Mouse (Mus musculus) forebrain, embryonic 16.5 days (tissue): ENCODE data around the gene Cfap36. TPM values are rescaled to one million over a fixed set of nuclear protein-coding genes. Genes with fewer than 3 reads are reported as not detected.

Source experiments
- ATAC-seq: fragments of 200-750 bp; cut with Nextera tagmentation; 2 replicates; pipeline ENCODE4 v1.8.0; 2017; ENCODE audit warnings: mild to moderate bottlenecking, moderate library complexity
- H3K27ac ChIP-seq: fragments of 300-500 bp; sonication (generic); 2 replicates; pipeline ENCODE4 v1.5.1; 2014; ENCODE audit warnings: low read length, control low read depth
- H3K27me3 ChIP-seq: fragments of 300-500 bp; sonication (generic); replicated peaks from 2 replicates; pipeline ENCODE4 v1.6.1; 2014; ENCODE audit warnings: low read length; ENCODE audit not compliant: control insufficient read depth, insufficient read depth
- H3K36me3 ChIP-seq: fragments of 300-500 bp; sonication (generic); 2 replicates; pipeline ENCODE4 v1.6.1; 2014; ENCODE audit not compliant: control insufficient read depth, insufficient read depth
- H3K4me1 ChIP-seq: fragments of 300-500 bp; sonication (generic); replicated peaks from 2 replicates; pipeline ENCODE4 v1.6.1; 2014; ENCODE audit warnings: low read length; ENCODE audit not compliant: control insufficient read depth, insufficient read depth
- H3K4me2 ChIP-seq: fragments of 300-500 bp; sonication (generic); 2 replicates; pipeline ENCODE4 v1.6.1; 2014; ENCODE audit warnings: mild to moderate bottlenecking, low read length, control low read depth
- H3K4me3 ChIP-seq: fragments of 300-500 bp; sonication (generic); replicated peaks from 2 replicates; pipeline ENCODE4 v1.5.1; 2014; ENCODE audit warnings: mild to moderate bottlenecking, low read length, control low read depth
- H3K9ac ChIP-seq: fragments of 300-500 bp; sonication (generic); replicated peaks from 2 replicates; pipeline ENCODE4 v1.6.1; 2014; ENCODE audit warnings: low read depth, low read length, control low read depth
- H3K9me3 ChIP-seq: fragments of 300-500 bp; sonication (generic); 2 replicates; pipeline ENCODE4 v1.6.1; 2016; ENCODE audit warnings: low read length; ENCODE audit not compliant: control insufficient read depth
- WGBS: fragments of 180-500 bp; shearing (Covaris S2); extraction: QIAGEN DNeasy Blood & Tissue Kit; methylation state at CpG from one replicate; pipeline ENCODE4 v1.1.7; 2014; 5-methylcytosine and 5-hydroxymethylcytosine counted together
- polyA plus RNA-seq: library from polyadenylated mRNA; unstranded; fragments of >200 nt; fragmentation: Nextera tagmentation; extraction: Ambion mirVana; gene quantifications from 2 replicates; pipeline ENCODE4 v1.2.1, GENCODE M21; 2015

Gene Cfap36
- polyA plus RNA-seq, 1 experiment from 2014 or later, result 111 TPM

DNA sequence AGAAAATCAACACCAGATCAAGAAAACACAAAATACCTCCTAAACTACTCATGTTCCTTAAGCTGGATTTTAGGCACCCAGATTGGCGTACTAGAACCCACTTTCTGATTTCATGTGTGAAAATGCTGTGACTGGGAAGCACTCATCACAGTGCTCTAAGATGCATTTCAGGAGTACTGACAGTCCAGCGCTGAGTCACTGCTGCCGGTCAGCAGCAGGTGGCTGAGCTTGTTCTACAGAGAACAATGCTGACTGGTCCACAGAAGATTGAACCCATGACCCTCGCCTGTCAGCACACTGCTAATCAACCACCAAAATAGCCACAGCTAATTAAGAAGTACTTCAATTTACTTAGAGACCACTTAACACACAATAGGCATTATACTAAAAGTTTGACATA, 5.2 kb downstream of the Cfap36 start:
- Histone ChIP-seq H3K27me3 (no peaks in the 10 kb centered on the region), H3K36me3 (peaks cover 6% of the 10 kb centered on the region; the same call in 1 of the 2 replicates), H3K9me3 (no peaks in the 10 kb centered on the region), H3K27ac (no peak overlapping the region), H3K4me1 (peaks cover 17% of the 10 kb centered on the region), H3K9ac (no peak overlapping the region), H3K4me2 (no peak overlapping the region), H3K4me3 (no peak overlapping the region)
- 45% methylated on average over 4 of the region's 4 CpGs for WGBS
- ATAC-seq, result no peak

DNA sequence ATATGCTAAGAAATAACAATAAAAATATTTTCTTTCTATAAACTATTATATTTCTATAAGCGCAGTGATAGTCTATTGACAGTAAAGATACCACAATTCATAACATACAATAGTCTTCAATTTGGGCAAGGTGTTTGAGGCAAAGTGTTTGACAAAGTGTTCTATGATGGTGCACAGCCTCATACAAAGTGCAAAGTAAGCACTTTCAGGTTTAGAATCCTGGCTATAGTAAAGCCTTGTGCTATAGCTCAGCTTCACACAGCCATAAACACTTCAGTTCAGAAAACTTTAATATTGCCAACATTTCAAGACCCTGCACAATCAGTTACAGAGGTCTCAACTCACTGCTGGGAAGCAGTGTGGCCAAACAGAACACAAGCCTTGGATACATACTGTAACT, 7.9 kb downstream of the Cfap36 start:
- no peaks in the 10 kb centered on the region for H3K27me3 ChIP-seq
- WGBS, result 100% methylated on average over 1 of the region's 1 CpGs
- H3K9me3 ChIP-seq, result no peaks in the 10 kb centered on the region

DNA sequence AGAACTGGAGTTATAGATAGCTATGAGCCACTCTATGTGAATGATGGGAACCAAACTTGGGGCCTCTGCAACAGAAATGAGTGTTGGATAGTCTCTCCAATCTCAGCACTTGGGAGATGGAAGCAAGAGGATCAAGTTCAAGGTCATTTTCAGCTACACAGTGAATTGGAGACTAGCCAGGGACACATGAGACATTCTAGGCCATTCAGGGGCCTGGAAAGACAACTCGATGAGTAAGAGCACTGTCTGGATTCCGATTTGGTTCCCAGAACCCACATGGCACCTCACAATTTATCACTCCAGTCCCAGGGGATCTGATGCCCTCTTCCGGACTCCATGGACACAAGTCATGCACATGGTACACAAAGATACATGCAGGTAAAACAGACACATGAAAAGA, 8.7 kb downstream of the Cfap36 start:
- Histone ChIP-seq H3K4me1 (no peaks in the 10 kb centered on the region), H3K9ac (no peak overlapping the region), H3K4me3 (no peak overlapping the region), H3K4me2 (no peak overlapping the region), H3K27ac (no peak overlapping the region), H3K27me3 (no peaks in the 10 kb centered on the region), H3K9me3 (no peaks in the 10 kb centered on the region), H3K36me3 (peaks cover 6% of the 10 kb centered on the region; the same call in 1 of the 2 replicates)
- no peak for ATAC-seq
- WGBS, result 92% methylated on average over 3 of the region's 3 CpGs

More for the DNA sequence above, 7.9 kb downstream of the Cfap36 start:
- ATAC-seq, result no peak
- H3K4me1 ChIP-seq, result no peaks in the 10 kb centered on the region
- no peak overlapping the region for H3K4me2 ChIP-seq
- H3K9ac ChIP-seq, result no peak overlapping the region
- H3K36me3 ChIP-seq, result peaks cover 6% of the 10 kb centered on the region; the same call in 1 of the 2 replicates
- H3K27ac ChIP-seq, result no peak overlapping the region
- H3K4me3 ChIP-seq, result no peak overlapping the region

DNA sequence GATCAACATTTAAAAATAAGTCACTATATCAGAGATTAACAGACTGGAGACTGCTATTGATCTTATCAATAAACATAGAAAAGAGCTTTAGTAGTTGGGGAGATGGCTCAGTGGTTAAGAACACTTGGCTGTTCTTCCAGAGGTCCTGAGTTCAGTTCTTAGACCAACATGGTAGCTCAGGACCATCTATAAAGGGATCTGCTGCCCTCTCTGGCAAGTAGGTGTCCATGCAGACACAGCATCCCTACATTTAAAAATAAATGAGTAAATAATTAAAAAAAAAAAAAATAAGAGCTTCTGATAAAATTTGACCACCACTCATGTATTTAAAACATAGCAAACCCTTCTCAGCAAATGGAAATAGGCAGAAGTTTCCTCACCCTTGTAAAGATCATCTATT, 9.2 kb downstream of the Cfap36 start:
- no peak overlapping the region for H3K9ac ChIP-seq
- no peaks in the 10 kb centered on the region for H3K9me3 ChIP-seq
- no peaks in the 10 kb centered on the region for H3K27me3 ChIP-seq
- no peaks in the 10 kb centered on the region for H3K4me1 ChIP-seq
- no peak overlapping the region for H3K27ac ChIP-seq
- H3K4me2 ChIP-seq, result no peak overlapping the region
- no peak overlapping the region for H3K4me3 ChIP-seq
- H3K36me3 ChIP-seq, result peaks cover 6% of the 10 kb centered on the region; the same call in 1 of the 2 replicates
- no peak for ATAC-seq

DNA sequence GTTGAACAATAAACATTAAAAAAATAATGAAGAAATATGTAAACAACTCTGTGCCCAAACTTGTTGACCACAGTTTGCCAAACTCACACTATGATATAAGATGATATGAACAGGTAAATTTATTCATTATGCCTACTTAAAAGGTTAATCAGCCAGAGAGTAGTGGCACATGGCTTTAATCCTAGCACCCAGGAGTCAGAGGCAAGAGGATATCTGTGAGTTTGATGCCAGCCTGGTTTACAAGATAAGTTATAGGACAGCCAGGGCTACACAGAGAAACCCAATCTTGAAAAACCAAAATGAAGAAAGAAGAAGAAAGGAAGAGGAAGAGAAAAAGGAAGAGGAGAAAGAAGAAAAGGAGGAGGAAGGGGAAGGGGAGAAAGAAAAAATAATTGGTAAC, 9.8 kb downstream of the Cfap36 start:
- Histone ChIP-seq H3K4me2 (no peak overlapping the region), H3K27ac (no peak overlapping the region), H3K9ac (no peak overlapping the region), H3K36me3 (peaks cover 4% of the 10 kb centered on the region; the same call in 1 of the 2 replicates), H3K4me3 (no peak overlapping the region), H3K4me1 (no peaks in the 10 kb centered on the region), H3K9me3 (no peaks in the 10 kb centered on the region), H3K27me3 (no peaks in the 10 kb centered on the region)
- no peak for ATAC-seq

DNA sequence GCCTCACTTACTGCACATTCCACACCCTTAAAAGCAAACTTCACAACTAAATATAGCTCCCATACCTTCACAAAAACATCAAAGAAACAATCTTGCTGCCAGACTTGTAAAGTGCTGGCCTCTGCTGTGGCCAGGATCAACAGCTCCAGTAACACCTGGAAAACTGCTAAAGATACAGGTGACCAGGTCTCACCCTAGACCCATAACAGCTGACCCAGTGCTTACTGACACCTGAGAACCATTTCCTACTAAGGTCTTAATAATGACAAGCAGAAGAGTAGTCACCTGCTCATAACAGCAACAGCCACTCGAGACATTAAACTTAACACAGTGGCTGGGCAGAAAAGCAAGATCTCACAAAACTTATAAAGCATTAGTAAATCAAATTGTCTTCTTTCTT, 13.6 kb downstream of the Cfap36 start:
- no peak overlapping the region for H3K27ac ChIP-seq
- no peak overlapping the region for H3K4me3 ChIP-seq
- no peak overlapping the region for H3K9ac ChIP-seq
- H3K9me3 ChIP-seq, result no peaks in the 10 kb centered on the region
- H3K36me3 ChIP-seq, result 0 out of 2 replicates have a peak, but pooled peaks cover 3% of the 10 kb centered on the region
- H3K4me2 ChIP-seq, result no peak overlapping the region
- H3K4me1 ChIP-seq, result no peaks in the 10 kb centered on the region
- 96% methylated on average over 1 of the region's 1 CpGs for whole genome bisulfite sequencing
- H3K27me3 ChIP-seq, result no peaks in the 10 kb centered on the region
- no peak for ATAC-seq

DNA sequence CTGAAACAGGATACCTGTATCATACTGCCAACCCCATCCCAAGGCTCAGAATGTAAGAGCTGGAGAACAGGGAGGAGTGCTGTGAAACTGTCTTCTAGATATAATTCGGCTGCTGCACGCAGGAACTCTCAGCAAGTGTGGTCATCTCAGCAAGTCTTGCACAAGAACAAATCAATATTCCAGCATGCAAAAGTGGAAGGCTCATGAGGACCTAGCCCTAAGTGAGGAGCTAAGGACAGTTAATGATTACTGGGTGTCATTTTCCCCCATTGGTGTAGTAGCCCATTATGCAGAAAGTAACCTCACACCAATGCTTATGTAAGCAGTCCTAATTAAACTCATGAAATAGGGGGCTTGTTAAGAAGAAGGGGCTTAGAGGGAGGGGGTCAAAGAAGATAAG, 18.3 kb downstream of the Cfap36 start:
- no peak overlapping the region for H3K4me2 ChIP-seq
- no peak overlapping the region for H3K27ac ChIP-seq
- H3K4me1 ChIP-seq, result no peaks in the 10 kb centered on the region
- H3K4me3 ChIP-seq, result no peak overlapping the region
- no peaks in the 10 kb centered on the region for H3K27me3 ChIP-seq
- peaks cover 17% of the 10 kb centered on the region for H3K36me3 ChIP-seq
- 90% methylated on average over 2 of the region's 2 CpGs for WGBS
- H3K9me3 ChIP-seq, result no peaks in the 10 kb centered on the region
- no peak overlapping the region for H3K9ac ChIP-seq
- no peak for ATAC-seq

DNA sequence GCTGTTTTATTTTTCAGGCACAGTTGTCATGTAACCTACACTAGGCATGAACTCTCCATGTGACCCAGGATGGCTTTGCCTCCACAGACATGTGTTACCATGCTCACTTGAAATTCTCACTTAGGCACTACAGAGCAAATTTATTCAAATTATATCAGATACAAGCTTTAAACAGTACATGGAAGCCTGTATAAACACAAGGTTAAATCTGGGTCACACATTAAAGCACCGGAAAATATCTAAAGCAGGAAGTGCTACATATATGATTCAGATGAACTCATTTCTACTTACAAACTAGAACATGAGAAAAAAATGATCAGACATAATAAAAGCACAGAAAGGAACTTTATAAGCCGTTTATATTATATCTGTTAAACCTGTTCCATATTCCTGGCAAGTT, 22.5 kb downstream of the Cfap36 start:
- no peaks in the 10 kb centered on the region for H3K27me3 ChIP-seq
- H3K4me2 ChIP-seq, result no peak overlapping the region
- peaks cover 33% of the 10 kb centered on the region for H3K36me3 ChIP-seq
- no peak overlapping the region for H3K27ac ChIP-seq
- H3K9ac ChIP-seq, result no peak overlapping the region
- no peak overlapping the region for H3K4me3 ChIP-seq
- no peaks in the 10 kb centered on the region for H3K4me1 ChIP-seq
- 95% methylated on average over 2 of the region's 2 CpGs for WGBS
- H3K9me3 ChIP-seq, result no peaks in the 10 kb centered on the region
- no peak for ATAC-seq

DNA sequence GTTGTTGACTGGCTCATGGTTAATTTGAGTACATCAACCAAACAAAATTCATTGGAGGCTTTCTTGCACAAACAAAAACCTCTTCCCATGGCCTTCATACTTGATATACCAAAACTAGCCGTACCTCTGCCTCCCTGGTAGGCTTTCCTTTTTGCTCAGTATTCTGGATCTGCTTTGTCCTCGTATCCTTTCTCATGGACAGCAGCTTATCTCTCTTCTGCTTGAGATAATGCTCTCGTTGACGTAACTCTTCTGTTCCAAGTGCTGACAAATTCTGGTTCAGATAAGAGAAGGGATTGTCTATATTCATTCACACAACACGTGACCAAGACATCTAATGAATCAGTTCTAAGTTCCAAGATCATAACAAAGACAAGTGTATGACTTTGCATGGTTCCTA, 24.9 kb downstream of the Cfap36 start:
- Histone ChIP-seq H3K4me3 (no peak overlapping the region), H3K27me3 (no peaks in the 10 kb centered on the region), H3K4me1 (no peaks in the 10 kb centered on the region), H3K36me3 (peaks cover 35% of the 10 kb centered on the region), H3K9ac (no peak overlapping the region), H3K9me3 (no peaks in the 10 kb centered on the region), H3K27ac (no peak overlapping the region), H3K4me2 (no peak overlapping the region)
- ATAC-seq, result no peak
- 95% methylated on average over 5 of the region's 5 CpGs for WGBS

DNA sequence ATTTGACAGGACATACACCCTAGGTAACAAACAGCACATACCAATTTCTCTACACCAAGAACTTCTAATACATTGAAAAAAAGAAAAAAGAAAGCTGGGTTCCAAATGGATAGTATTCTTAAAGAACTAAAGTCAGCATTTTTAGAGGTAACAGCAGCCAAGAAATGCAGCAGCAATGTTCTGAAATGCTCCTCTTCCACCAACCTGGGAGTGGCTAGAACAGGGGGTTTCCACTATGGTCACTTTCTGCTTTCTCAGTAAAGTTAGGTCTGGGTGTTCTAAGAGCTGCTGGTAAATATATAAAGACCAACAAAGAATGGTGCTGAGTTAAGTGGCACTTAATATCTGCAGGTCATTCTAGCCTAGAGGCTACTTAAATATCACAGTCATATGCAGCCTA, 28.2 kb downstream of the Cfap36 start:
- no peak for ATAC-seq

More for the DNA sequence above, 28.2 kb downstream of the Cfap36 start:
- H3K4me1 ChIP-seq, result no peaks in the 10 kb centered on the region
- H3K9ac ChIP-seq, result no peak overlapping the region
- H3K27me3 ChIP-seq, result no peaks in the 10 kb centered on the region
- no peak overlapping the region for H3K4me2 ChIP-seq
- H3K36me3 ChIP-seq, result peaks cover 45% of the 10 kb centered on the region
- no peaks in the 10 kb centered on the region for H3K9me3 ChIP-seq
- no peak overlapping the region for H3K4me3 ChIP-seq
- H3K27ac ChIP-seq, result no peak overlapping the region
